Mouse (Mus musculus) fat pad, adult 2 months (tissue): Measurements from ENCODE around the gene Pak1ip1.
A peak's percentile ranks its signal among the peaks of the same experiment; 100 is the strongest.
"Not testable (repeated sequence)": the region's sequence is repeated elsewhere in the genome, so short reads cannot be mapped to it uniquely, and the experiment has no call there.

Source experiments
- DNase-seq: peaks from one replicate; pipeline ENCODE4 v3.0.0-alpha.2; 2011; ENCODE audit warnings: low read depth, low spot score; ENCODE audit errors: extremely low read depth

Gene Pak1ip1

DNA sequence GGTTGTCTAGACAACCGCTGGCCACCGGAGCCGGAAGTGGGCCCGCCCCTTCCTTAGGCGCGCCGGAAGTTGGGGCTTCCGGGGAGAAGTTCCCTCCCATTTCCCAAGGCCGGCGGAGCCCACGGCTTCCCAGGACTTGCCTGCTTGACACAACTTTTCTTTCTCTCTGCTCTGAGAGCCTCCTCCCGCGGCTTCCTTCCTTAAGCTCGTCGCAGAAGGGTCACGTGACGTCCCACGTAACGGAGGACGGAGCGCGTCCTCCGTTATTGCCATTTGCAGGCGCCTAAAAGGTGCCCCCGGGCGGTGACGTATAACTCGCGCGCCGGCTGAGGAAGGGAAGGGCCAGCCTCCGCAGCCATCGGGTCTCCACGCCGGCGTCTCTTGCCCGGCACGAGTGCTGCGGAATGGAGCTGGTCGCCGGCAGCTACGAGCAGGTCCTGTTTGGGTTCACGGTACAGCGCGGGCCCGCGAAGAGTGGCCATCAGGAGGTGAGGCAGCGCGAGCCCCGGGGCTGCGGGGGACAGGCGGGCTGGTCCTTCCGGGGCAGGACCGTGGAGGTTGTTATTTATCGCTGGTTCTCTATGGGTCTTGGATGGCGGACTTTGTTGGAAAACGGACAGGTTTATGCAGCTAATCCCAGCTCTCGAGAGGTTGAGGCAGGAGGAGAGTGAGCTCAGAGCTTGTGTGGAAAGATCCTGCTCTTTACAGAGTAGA is at the start of gene Pak1ip1:
Pak1ip1 (plus strand) TSS at position 98 of the 714 bp plus-strand sequence.
- DNase-seq: no peak

DNA sequence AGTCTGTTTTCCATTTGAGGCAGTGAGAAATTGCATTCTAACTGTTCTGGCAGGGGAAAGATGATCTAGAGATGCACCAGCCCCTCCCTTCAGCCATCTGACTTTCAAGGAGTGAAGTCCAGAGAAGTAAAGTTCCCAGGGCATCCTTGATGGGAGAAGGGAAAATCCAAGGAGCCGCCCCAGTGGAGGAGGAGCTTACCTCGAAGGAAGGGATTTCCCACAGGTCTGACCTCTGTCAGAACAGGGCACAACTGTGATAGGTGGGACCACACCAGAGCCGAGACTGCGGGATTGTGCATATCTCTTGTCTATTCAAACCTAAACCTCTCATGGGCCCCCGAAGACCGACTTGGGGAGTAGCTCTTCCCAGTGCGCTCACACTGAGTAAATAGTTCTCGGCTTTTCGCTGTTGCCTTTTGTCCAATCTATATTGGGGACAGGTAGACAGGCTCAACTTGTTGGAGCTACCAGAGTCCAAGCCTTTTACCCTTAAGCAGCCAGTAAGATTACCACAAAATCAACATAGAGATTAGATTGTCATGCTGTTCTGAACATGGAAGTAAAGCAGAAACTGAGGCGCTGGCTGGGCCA is 49.3 kb upstream of the Pak1ip1 start:
- DNase-seq: no peak

DNA sequence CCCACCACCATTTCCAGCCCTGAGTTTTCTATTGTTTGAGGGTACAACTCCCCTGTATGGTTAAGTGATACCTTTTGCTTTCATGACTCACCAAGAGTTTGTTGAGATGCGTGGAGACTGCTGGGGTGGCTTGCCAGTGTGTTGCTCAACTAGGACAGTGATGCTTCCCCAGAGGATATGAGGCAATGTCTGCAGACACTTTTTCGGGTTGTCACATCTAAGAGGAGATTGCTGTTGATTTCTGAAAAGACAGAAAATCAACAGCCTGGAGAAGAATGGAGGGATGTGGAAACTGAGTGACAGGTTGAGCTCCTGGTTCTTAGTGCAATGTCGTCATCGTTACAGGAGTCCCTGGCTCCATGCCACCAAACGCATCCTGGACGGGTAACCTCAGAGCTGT is 47.6 kb upstream of the Pak1ip1 start:
- peak; percentile 59 for DNase-seq

DNA sequence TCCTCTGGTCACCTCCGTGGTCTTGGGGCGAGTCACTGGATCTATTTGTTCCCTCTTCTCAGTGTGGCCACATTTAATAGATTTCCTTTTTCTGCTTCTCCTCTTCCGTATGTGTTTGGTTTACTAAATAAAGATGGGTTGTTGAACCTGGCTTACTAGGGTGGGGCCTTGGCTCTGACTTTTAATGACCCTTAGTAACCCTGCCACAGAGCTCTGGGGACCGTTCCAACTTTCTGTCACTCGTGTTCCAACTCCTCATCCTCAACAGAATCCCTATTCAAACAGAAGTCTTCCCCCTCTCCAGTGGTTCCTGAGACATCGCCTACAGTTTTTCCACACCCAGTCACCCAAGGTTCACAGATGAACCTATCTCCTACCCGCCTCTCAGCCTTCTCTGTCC is 45.0 kb upstream of the Pak1ip1 start:
- DNase-seq: no peak

DNA sequence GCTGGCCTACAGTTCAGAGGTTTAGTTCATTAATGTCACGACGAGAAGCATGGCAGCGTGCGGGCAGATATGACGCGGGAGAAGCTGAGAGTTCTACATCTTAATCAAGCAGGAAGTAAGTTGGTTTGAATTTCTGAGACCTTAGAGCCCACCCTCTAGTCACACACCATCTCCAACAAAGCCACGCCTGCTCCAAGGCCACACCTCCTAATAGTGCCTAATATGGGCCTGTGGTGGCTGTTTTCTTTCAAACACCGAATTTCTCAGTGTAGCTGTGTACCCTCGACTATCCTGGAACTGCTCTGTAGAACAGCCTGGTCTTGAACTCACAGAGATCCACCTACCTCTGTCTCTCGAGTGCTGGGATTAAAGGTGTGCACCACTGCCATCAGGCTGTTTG is 33.2 kb upstream of the Pak1ip1 start:
- no peak for DNase-seq

DNA sequence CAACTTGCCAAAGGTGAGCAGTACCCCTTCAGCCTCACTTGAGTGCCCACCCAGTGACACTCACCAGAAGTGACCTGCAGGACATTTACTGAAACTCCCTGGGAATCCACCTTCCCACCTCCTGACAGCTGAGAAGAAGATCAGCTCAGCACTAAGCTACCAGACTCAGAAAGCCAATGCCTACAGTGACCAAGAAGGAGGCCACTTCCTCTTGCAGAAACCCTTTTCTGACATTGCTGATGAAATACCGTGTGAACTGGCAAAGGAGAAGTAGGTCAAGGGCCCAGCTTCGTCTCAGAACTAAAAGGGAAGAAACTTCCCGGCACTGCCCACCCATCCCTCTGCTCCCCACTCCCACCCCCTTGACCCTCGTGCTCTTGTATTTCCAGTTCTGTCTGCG is 32.3 kb upstream of the Pak1ip1 start:
- no peak for DNase-seq

DNA sequence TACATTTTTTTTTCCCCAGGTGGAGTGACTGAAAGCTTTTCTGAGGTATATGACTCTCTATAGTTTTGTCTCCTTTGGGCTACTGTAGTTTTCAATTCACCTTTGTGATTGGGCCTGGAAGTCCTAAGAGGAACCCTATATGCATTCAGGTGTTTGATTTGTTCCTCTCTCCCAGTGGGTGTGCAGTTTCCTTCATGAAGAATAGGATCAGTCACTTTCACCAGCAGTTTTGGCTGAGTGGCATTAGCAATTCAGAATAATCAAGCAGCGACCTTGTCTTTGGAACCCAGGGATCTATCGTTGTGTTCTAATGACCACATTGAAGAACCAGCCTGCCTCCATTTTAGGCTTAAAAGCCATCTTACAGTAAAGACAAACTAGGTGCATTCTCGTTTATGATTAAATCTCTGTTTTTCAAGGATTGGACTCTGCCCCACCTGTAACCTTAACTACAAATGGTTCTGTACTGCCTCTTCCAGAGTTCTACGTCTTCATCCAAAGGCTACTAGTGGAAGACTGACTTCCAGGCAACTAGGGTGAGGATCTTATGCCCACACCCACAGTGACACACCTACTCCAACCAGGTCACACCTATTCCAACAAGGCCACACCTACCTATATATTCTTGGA is 30.9 kb upstream of the Pak1ip1 start:
- no peak for DNase-seq

DNA sequence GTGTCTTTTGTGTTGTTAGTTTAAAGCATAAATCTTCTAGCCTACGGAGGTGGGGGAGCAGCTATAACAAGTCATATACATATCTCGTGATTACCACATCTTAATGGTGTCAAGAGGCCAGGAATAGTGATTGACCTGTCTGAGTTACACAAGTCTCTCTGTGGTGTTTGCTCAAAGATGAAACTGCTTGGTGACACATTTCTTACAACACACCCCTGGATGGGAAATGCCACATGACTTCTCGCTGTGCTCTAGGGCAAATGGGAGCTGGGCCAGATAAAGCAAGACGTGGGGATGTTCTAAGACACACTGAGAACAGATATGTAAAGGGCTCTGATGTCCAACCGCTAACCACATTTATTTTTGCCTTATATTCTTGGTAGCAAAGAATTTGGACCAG is 29.6 kb upstream of the Pak1ip1 start:
- peak; percentile 88 for DNase-seq

DNA sequence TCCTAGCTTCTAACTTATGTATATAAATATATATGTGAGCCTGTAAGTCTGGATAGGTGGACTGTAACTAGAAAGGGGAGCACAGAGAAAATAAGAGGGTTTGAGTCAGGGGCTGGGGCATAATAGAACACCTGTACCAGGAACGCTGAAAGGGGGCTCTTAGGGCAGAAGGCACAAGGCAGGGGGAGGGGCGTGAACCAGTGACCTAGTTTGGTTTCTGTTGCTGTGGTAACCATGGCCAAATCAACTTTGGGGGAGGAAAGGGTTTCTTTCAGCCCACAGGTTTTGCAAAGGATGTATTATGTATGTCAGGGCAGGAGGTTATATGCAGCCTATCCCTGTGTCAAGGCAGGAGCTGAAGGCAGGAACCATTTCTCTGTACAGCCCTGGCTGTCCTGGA is 29.0 kb upstream of the Pak1ip1 start:
- no peak for DNase-seq

DNA sequence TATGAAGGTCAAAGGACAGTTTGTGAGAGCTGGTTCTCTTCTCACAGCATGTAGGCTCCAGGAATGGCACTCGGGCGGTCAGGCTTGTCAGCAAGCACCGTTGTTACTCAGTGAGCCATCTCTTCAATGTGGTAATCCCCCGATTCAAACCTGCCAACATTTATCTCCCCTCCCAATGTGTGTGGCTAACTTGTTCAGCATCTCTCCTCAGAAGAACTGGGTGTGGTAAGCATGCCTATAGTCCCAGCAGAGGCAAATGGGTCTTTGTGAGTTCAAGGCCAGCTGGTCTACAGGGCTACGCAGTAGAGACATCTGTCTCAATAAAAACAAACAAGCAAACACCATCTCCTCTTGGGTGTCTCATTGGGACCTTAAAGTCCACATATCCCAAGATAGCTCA is 27.8 kb upstream of the Pak1ip1 start:
- no peak for DNase-seq

DNA sequence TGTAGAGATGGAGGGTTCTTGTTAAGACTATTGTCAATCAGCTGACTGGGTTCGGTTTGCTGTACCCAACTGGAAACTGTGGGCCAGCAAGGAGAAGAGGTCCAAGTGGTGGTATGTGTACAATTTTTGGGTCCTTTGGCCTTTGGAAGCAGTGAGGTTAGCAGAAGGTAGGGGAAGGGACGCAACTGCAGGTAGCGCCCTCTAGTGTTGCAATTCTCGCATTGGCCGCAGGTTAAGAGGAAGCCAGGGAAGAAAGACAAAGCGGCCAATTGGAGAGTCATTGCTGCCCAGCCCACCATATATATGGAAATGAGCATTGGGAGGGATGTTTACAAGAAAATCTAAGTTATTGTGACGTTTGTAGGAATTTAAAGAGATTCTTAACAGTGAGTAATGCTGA is 23.2 kb upstream of the Pak1ip1 start:
- no peak for DNase-seq

DNA sequence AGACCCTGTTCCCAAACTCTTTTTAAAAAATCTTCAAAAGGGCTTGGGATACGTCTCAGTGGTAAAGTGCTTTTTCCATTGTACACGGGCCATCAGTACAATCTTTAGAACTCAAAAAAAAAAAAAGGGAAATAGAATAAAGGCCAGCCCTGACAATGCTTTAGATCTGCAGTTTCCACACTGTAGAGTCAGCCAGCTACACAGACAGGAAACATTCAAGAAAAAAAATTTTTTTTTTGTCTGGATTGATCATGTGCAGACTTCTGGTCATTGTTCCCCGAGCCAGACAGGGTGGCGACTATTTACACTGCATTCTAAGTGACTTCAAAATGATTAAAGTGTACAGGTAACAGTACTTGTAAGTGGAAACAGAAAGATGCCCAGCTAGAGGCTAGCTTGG is 22.2 kb upstream of the Pak1ip1 start:
- DNase-seq: no peak

DNA sequence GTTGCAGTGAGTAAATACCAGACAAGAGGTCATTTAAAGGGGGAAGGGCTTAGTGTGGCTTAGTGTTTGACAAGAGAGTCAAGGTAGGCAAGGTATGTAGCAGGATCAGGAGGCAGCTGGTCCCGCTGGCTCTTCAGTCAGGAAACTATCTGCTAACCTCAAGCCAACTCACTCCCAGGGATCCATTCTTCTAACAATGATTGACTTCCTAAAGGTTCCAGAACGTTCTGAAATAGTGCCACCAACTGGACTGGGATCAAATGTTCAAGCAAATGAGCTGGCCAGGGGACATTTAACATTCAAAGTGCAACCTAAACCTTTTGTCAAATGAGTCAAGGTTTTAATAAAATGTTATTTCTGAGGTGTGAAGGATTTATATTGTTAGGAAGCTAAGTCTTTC is 21.5 kb upstream of the Pak1ip1 start:
- DNase-seq: no peak

DNA sequence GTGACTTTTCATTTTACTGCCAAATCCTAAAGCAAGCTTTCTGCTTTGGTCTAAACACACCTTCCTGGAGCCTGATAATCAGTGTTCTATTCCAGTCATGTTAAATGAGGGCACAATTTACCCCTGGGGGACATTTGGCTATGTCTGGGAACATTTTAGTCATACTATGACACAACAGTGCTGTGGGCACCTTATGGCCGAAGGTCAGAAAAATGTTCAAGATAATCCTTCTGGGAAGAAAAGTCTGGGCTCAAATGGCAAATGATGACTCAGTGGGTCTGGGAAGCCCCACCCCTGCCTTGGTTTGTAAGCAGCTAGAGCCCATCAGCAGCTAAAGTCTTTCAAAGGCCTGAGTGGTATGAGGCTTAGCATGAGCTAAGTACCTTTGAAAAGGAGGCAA is 18.1 kb upstream of the Pak1ip1 start:
- DNase-seq: no peak

DNA sequence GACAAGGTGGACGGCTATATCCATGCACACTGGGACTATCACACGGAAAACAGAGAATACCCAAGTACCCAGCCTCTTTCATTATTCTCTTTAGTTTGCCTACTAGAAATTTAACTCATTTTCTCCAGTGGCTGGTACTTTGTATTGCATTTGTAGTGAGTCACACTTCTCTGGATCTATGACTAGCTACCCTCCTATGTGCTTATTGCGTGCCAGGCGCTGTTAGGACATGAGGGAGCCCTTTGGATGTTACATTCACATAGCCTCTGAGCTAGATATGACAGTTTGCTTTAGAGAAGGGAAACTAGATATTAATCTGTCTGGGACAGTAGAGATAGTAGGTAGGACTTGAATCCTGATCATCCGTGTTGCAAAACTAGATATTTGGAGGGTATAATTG is 14.7 kb upstream of the Pak1ip1 start:
- no peak for DNase-seq

DNA sequence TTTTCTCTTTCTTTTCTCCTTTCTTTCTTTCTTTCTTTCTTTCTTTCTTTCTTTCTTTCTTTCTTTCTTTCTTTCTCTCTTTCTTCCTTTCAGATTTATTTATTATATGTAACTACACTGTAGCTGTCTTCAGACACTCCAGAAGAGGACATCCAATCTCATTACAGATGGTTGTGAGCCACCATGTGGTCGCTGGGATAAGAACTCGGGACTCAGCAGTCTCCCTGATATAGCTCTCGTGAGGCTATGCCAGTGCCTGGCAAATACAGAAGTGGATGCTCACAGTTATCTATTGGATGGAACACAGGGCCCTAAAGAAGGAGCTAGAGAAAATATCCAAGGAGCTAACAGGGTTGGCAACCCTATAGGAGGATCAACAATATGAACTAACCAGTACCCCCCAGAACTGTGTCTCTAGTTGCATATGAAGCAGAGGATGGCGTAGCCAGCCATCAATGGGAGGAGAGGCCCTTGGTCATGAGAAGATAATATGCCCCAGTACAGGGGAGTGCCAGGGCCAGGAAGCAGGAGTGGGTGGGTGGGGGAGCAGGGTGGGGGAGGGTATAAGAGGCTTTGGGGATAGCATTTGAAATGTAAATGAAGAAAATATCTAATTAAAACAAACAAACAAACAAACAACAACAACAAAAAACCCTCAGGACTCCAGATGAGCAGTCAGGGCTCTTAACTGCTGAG is 13.1 kb upstream of the Pak1ip1 start:
- DNase-seq: not testable (repeated sequence)

DNA sequence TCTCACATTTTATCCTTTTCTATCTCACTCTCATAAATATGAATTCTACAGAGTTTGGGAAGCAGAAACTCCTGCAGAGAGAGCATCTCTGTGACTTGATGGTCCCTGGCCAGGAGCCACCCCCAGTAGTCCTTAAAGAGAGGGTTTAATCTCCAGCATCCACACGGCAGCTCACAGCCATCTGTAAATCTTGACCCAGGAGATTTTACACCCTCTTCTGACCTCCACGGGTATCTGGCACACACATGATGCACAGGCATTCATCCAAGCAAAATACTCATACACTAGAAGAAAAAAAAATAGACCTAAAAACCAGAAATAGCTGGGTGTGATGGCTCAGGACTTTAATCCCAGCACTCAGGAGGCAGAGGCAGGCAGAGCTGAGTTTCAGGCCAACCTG is 12.4 kb upstream of the Pak1ip1 start:
- no peak for DNase-seq

DNA sequence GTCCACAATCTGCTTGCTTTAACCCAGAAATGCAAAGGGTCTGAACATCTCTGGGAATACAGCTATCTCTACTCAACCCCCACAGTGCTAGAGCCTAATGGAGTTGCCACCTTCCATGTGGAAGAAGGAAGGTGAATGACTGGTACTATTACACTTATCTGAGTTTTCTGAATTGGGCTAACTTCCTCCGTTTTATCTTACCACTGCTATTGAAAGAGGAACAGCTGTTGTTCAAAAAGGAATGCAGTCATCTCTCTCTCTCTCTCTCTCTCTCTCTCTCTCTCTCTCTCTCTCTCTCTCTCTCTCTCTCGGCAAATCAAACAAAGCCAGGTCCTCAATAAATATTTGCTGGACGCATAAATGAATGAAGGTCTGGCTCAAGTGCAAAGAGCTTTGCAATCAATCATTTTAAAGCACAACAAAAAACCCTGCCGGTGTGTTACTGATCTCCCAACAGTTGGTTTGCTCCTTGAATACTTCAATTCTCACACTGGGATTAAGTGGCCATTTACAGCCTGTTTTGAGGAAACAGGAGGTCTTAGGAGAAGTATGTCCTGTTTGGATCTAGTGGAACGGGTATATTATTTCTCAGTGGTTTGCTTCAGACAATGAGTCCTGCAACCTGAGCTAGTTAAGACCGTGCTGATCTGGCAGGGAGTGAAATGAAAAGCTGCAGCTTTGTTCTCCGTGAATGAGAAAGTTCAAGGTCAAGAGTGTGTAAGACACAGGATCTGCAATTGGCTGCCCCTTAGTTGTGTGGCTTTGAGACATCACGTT is 6.1 kb upstream of the Pak1ip1 start:
- no peak for DNase-seq

DNA sequence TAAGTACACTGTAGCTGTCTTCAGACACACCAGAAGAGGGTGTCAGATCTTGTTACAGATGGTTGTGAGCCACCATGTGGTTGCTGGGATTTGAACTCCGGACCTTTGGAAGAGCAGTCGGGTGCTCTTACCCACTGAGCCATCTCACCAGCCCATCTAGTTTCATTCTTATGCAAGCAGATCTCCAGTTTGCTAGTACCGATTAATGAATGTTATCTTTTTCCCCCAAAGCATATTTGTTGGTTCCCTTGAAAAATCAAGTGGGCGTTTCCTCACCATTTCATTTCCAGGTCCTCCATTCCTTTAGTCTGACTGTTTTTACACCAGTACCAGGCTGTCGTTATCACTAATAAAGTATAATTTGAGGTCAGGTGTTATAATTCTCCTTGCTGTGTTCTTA is 2.3 kb upstream of the Pak1ip1 start:
- DNase-seq: not testable (repeated sequence)

DNA sequence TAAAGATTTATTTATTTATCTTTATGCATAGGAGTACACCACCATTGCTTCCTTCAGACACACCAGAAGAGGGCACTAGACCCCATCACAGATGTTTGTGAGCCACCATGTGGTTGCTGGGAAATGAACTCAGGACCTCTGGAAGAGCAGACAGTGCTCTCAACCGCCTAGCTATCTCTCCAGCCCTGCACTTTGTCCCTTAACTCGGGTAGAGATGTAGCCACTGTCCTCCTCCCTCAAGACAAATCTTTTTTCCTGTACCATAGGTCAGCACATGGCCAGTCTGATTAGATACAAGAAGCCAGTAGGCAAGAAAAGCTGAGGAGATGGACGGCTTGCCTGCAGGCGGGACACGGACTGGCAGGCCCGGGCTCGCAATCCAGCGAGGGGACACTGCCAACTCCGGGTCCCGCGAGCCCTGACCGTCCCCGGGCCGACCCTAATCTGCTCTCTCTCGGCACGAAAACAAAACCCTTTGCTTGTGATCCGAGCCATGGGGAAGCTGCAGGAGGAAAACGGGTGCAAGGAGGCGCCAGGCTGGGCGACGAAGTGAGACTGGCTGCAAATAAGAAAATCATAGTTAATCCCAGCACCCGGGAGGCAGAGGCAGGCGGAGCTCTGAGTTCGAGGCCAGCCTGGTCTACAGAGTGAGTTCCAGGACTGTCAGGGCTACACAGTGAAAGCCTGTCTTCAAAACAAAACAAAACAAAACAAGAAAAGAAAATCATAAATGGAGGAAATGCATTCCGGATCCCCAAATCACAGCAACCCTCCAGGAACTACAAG is 490 bp upstream of the Pak1ip1 start:
- no peak for DNase-seq
